Mouse (Mus musculus): ENCODE measurements at regions not wholly inside any gene's neighbourhood (a gene's known extent, or its start where the extent isn't known, plus 50 kb on each side); places are given as distances from the start of the nearest gene placed in this dataset.

DNA sequence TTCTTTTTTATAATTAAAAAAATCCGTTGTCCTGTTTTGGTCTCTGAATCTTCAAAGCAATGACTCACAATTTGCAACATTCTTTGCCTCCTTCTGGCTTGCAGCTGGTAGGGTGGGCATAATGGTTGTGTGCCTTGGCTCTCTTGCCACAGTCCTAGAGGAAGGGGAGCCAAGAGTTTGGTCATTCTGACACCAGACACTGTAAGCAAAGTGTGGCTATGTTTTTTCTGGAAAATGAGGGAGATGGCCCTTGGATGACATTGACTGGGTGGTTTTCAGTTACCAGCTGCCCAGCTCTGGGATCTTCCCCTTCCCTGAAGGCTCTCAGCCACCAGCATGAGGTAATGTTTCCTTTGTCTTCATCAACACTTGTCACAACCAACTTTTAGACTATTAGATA is 833.2 kb downstream of the Efnb2 start:
- WGBS, result 78% methylated on average over 1 of the region's 1 CpGs
- H3K9me3 ChIP-seq (replicated peaks), result no peaks in the 10 kb centered on the region

GRCm38 (mm10) chr8:7808395-7808794 is 852.6 kb downstream of the Efnb2 start:
- no peak for DNase-seq (ENCODE audit: low spot score)
- WGBS, result 82% methylated on average over 1 of the region's 1 CpGs
- no peaks in the 10 kb centered on the region for H3K36me3 ChIP-seq

More for the DNA sequence above, 833.2 kb downstream of the Efnb2 start:
- Histone ChIP-seq H3K27me3 (ENCODE audit: low read depth, poor library complexity, severe bottlenecking) (no peaks in the 10 kb centered on the region), H3K4me1 (no peaks in the 10 kb centered on the region), H3K4me3 (no peak overlapping the region), H3K36me3 (no peaks in the 10 kb centered on the region), H3K27ac (no peak overlapping the region)
- DNase-seq (ENCODE audit: low spot score), result no peak

GRCm38 (mm10) chr8:7799221-7799620 is 861.8 kb downstream of the Efnb2 start:
- no peaks in the 10 kb centered on the region for H3K9me3 ChIP-seq (replicated peaks)
- no peaks in the 10 kb centered on the region for H3K27me3 ChIP-seq (ENCODE audit: low read depth, poor library complexity, severe bottlenecking)
- no peak overlapping the region for H3K27ac ChIP-seq
- H3K4me3 ChIP-seq, result no peak overlapping the region
- DNase-seq (ENCODE audit: low spot score), result no peak
- H3K36me3 ChIP-seq, result no peaks in the 10 kb centered on the region
- no peaks in the 10 kb centered on the region for H3K4me1 ChIP-seq
- WGBS, result 73% methylated on average over 3 of the region's 3 CpGs

More at GRCm38 (mm10) chr8:7808395-7808794, 852.6 kb downstream of the Efnb2 start:
- Histone ChIP-seq H3K9me3 (replicated peaks) (no peaks in the 10 kb centered on the region), H3K27me3 (ENCODE audit: low read depth, poor library complexity, severe bottlenecking) (no peaks in the 10 kb centered on the region), H3K27ac (no peak overlapping the region), H3K4me3 (no peak overlapping the region), H3K4me1 (no peaks in the 10 kb centered on the region)

DNA sequence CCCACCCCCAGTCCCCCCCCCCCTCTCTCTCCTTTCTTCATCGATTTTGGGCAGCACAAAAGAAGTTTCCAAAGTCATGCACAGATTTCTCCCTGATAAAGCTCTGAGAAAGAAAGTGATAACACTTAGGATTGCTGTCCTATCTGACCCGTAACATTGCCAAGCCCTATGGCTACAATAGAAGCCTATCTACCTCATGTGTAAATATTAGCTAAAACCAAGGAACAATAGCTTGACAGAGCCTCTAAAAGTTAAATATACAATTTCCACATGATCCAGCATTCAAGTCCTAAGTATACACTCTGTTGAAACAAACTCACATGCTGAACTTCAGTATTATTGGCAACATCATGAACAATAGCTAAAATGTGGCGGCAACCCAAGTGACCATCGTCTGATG is 864.9 kb downstream of the Efnb2 start:
- Histone ChIP-seq H3K9me3 (replicated peaks) (no peaks in the 10 kb centered on the region), H3K27ac (no peak overlapping the region), H3K27me3 (ENCODE audit: low read depth, poor library complexity, severe bottlenecking) (no peaks in the 10 kb centered on the region), H3K4me1 (no peaks in the 10 kb centered on the region), H3K4me3 (no peak overlapping the region), H3K36me3 (no peaks in the 10 kb centered on the region)
- no peak for DNase-seq (ENCODE audit: low spot score)
- WGBS, result 90% methylated on average over 4 of the region's 4 CpGs

DNA sequence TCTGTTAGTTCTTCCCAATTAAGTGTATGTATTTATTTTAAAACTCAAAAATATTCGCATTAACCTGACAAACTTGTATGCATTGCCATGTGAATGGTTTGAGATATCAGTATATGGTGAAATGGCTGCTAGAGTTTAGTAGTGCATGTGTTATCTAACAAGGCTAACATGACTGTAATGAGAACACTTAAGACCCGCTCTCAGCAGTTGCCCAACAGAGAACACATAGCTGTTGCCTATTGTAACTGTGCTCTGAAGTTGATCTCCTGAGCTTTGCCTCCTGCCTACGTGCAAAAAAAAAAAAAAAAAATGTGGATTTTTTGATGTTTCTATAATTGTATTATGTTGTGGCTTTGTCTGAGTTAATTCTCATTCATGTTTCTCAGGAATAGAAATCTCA is 897.2 kb downstream of the Efnb2 start:
- WGBS, result 90% methylated on average over 3 of the region's 3 CpGs
- Histone ChIP-seq H3K36me3 (no peaks in the 10 kb centered on the region), H3K27ac (no peak overlapping the region), H3K4me3 (no peak overlapping the region), H3K27me3 (ENCODE audit: low read depth, poor library complexity, severe bottlenecking) (no peaks in the 10 kb centered on the region), H3K4me1 (no peaks in the 10 kb centered on the region), H3K9me3 (replicated peaks) (no peaks in the 10 kb centered on the region)
- no peak for DNase-seq (ENCODE audit: low spot score)

DNA sequence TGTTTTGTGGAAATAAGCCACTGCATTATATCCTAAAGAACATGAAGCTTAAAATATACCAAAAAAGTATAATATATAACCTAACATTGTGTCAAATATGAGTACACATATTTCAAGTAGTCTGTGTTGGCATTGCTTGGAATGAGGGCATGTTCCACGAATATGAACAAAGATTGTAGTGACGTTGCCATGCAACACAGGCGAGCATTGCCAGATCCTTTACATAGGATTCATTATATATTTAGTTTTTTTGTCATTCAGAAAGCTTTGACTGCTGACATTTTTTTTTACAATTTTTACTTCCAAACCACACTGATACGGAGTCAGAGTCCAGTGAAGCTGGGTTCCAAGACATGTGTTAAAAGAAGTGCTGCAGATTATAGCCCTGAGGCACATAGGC is 900.1 kb downstream of the Efnb2 start:
- H3K36me3 ChIP-seq, result no peaks in the 10 kb centered on the region
- no peak for DNase-seq (ENCODE audit: low spot score)
- H3K4me3 ChIP-seq, result no peak overlapping the region
- WGBS, result 87% methylated on average over 4 of the region's 4 CpGs
- no peaks in the 10 kb centered on the region for H3K27me3 ChIP-seq (ENCODE audit: low read depth, poor library complexity, severe bottlenecking)
- no peaks in the 10 kb centered on the region for H3K9me3 ChIP-seq (replicated peaks)
- H3K27ac ChIP-seq, result no peak overlapping the region
- no peaks in the 10 kb centered on the region for H3K4me1 ChIP-seq

DNA sequence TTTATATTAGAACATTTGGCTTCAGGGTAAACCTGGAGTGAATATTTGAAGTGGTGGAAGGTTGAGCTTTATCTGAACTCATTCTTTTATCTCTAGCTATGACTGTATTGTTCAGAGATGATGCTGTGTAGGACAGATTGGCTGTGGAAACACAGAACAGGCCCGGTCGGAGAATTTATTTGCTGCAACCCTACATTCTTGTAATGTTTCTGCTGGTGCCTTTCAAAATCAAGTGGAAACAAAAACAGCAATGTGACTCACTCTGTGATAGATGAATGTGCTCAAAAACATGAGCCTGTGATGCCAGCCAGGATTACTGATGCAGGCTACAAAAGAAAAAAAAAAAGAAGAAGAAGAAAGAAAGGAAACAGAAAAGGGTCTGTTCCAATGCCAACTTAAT is 928.3 kb downstream of the Efnb2 start:
- no peaks in the 10 kb centered on the region for H3K9me3 ChIP-seq (replicated peaks)
- WGBS, result 91% methylated on average over 2 of the region's 2 CpGs
- H3K4me1 ChIP-seq, result no peaks in the 10 kb centered on the region

DNA sequence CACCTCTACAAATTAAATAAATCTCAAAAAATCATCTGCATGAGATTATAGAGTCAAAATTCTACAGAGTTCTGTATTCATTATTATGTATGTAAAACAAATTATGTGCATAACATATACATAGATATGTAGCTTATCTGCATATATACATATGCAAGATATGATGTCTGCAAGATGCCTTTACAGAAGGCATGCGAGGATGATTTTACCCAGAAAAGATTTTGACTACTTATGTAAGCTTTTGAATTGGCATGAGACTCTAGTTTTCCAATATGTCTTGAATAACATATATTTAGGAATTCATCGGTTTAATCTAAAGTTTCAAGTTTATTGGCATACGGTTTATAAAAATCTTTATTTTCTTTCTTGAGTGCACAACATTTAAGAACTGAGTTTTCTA is 939.2 kb downstream of the Efnb2 start:
- Histone ChIP-seq H3K27me3 (ENCODE audit: low read depth, poor library complexity, severe bottlenecking) (no peaks in the 10 kb centered on the region), H3K4me1 (no peaks in the 10 kb centered on the region), H3K27ac (no peak overlapping the region), H3K36me3 (no peaks in the 10 kb centered on the region), H3K4me3 (no peak overlapping the region), H3K9me3 (replicated peaks) (no peaks in the 10 kb centered on the region)
- WGBS, result 97% methylated on average over 3 of the region's 3 CpGs
- DNase-seq (ENCODE audit: low spot score), result no peak

More for the DNA sequence above, 928.3 kb downstream of the Efnb2 start:
- no peak overlapping the region for H3K27ac ChIP-seq
- DNase-seq (ENCODE audit: low spot score), result no peak
- H3K4me3 ChIP-seq, result no peak overlapping the region
- H3K36me3 ChIP-seq, result no peaks in the 10 kb centered on the region
- H3K27me3 ChIP-seq (ENCODE audit: low read depth, poor library complexity, severe bottlenecking), result no peaks in the 10 kb centered on the region

- Histone ChIP-seq H3K4me1 (no peaks in the 10 kb centered on the region), H3K9me3 (replicated peaks) (no peaks in the 10 kb centered on the region), H3K36me3 (no peaks in the 10 kb centered on the region), H3K4me3 (no peak overlapping the region), H3K27ac (no peak overlapping the region), H3K27me3 (ENCODE audit: low read depth, poor library complexity, severe bottlenecking) (no peaks in the 10 kb centered on the region)
- no peak for DNase-seq (ENCODE audit: low spot score)
- WGBS, result 87% methylated on average over 5 of the region's 5 CpGs
Measured at GRCm38 (mm10) chr8:7718898-7719696, 941.9 kb downstream of the Efnb2 start.

- DNase-seq (ENCODE audit: low spot score), result no peak
- H3K4me3 ChIP-seq, result no peak overlapping the region
- WGBS, result 76% methylated on average over 1 of the region's 1 CpGs
- H3K27me3 ChIP-seq (ENCODE audit: low read depth, poor library complexity, severe bottlenecking), result no peaks in the 10 kb centered on the region
- H3K27ac ChIP-seq, result no peak overlapping the region
- no peaks in the 10 kb centered on the region for H3K36me3 ChIP-seq
- H3K4me1 ChIP-seq, result no peaks in the 10 kb centered on the region
- no peaks in the 10 kb centered on the region for H3K9me3 ChIP-seq (replicated peaks)
Measured at GRCm38 (mm10) chr8:7710764-7711163, 950.3 kb downstream of the Efnb2 start.

DNA sequence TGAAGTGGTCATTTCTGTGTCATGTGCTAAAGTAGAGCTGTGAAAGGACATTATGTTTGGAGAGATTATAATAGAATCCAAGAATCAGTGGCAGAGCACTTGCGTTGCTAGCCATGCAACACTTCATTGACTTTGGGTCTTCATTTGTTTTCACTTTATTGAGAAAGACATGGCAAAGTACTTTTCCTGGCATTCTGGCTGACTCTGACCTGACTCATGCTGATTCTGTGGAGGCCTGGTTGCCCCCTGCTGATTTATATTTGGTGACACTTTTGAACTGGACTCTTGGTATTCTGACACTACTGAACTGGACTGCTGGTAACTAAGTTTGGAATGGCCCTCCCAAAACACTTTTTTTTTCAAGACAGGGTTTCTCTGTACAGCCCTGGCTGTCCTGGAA is 951.6 kb downstream of the Efnb2 start:
- 90% methylated on average over 1 of the region's 1 CpGs for WGBS
- Histone ChIP-seq H3K36me3 (no peaks in the 10 kb centered on the region), H3K27me3 (ENCODE audit: low read depth, poor library complexity, severe bottlenecking) (no peaks in the 10 kb centered on the region), H3K9me3 (replicated peaks) (no peaks in the 10 kb centered on the region), H3K4me1 (no peaks in the 10 kb centered on the region), H3K27ac (no peak overlapping the region), H3K4me3 (no peak overlapping the region)
- no peak for DNase-seq (ENCODE audit: low spot score)

DNA sequence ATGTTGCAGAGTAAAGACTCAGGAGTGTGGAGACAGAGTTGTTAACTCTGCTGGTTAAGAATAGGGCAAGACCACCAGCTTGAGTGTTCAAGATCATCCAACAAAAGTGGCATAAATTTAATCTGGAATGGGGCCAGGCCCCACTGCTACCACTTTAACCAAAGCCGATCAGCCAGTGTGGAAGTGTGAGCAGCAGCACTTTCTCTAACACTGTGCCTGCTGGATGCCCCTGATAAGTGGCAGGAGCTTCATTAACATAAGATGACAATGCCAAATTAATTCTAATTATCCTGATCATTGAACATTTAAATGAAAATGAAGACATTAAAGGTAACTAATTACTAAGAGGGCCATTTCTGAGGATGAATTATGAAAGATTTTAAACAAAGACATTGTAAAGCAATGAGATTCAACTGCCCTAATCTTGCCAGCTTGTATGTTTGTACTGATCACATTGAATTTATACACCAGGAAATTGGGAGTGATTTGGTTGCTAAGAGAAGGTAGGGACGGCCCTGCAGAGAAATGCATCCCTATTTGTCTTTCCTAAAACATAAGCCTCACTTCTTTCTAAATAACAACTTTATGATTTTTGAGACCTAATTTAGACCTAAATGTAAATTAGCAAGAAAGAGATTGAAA is 969.6 kb downstream of the Efnb2 start:
- Histone ChIP-seq H3K27ac (no peak overlapping the region), H3K27me3 (ENCODE audit: low read depth, poor library complexity, severe bottlenecking) (no peaks in the 10 kb centered on the region), H3K4me3 (no peak overlapping the region), H3K9me3 (replicated peaks) (no peaks in the 10 kb centered on the region), H3K36me3 (no peaks in the 10 kb centered on the region), H3K4me1 (no peaks in the 10 kb centered on the region)
- no peak for DNase-seq (ENCODE audit: low spot score)
- WGBS, result 91% methylated on average over 2 of the region's 2 CpGs

DNA sequence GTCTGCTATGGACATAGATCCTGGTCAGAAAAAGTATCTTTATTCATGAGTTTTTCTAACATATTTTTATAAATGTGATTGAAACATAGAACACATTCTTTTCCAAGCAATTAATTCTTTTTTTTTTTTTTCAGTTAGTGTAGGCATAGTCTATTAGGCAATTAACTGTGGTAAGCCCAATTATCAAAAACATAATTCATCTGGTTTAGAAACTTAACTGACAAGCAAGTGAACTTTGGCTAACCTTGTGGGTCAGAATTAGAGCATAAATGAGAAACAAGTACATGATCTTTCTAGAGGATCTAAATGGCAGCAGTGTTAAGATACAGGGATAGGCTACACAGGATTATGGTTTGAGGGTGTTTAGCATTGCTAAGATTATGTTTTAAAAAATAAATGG is 1007.2 kb downstream of the Efnb2 start:
- Histone ChIP-seq H3K9me3 (replicated peaks) (no peaks in the 10 kb centered on the region), H3K4me3 (no peak overlapping the region), H3K36me3 (no peaks in the 10 kb centered on the region), H3K27ac (no peak overlapping the region), H3K4me1 (no peaks in the 10 kb centered on the region), H3K27me3 (ENCODE audit: low read depth, poor library complexity, severe bottlenecking) (no peaks in the 10 kb centered on the region)
- no peak for DNase-seq (ENCODE audit: low spot score)

All from limb, embryonic 10.5 days (tissue).